Comparison of ENCODE assay signal across 9 mouse cellular contexts in the genomic region with DNA sequence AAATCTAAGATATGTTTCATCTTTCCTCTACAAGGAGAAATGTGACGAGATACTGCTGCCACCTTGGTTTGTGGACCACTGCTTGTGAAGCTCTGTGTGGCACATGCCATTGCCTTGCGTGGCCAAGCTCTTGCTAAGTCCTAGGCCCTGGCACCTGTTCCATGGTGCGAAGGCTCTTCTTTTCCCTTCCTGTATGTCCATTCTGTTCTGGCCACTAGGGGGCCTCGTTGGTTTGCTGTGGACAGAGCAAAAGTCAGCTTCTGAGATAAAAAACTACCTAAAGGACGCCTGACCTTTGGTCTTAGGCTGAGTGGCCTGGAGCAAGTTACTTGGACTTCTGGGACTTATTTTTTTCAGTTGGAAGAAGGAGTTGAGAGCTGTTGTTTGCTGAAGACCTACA. TPM values are rescaled to one million over a fixed set of nuclear protein-coding genes. Genes with fewer than 3 reads are reported as not detected.
DNase-seq lines count a peak whose midpoint lies in the region; ATAC-seq and TF ChIP-seq lines count a peak whose summit lies in the region.
"Had no signal": no experiment of that assay in that cellular context is flagged by ENCODE, and none has a peak within 500 bp of the region (broad histone marks: within the 10 kb centered on the region; RNA-seq: fewer than 3 reads in every experiment).

No protein-coding gene starts in this region.

- no peaks in the 10 kb centered on the region for H3K9me3 ChIP-seq in CH12.LX (replicated peaks; ENCODE audit: low read length)

- no peak overlapping the region for H3K4me2 ChIP-seq in CH12.LX (ENCODE audit: insufficient read depth, low read depth, poor library complexity, severe bottlenecking)

- H3K9ac ChIP-seq in CH12.LX (ENCODE audit: insufficient read depth, low read depth) = no peak overlapping the region

- intact Hi-C loops in heart, postnatal 14 days (cut with DNase I) = loop anchor here (2.0 kb wide), 1 partner anchor 234 kb away; no protein-coding TSS in a partner anchor

- in situ Hi-C loops in CH12.LX (cut with MboI; ENCODE audit: low pct_ligation_motif_present, low pct_unique_long_range_greater_than_20kb, low sequenced_read_pairs) = no loop called here

- no peak for TF ChIP-seq POLR2A in CH12.LX (IDR thresholded peaks at IDR 0.05; ENCODE audit: low read depth, low read length)

- no peaks in the 10 kb centered on the region for H3K79me2 ChIP-seq in CH12.LX (replicated peaks; ENCODE audit: control insufficient read depth, extremely low read depth, insufficient read depth, poor library complexity, severe bottlenecking)

- TF ChIP-seq CTCF in CH12.LX (conservative IDR thresholded peaks at IDR 0.05 in 1 of 2, IDR thresholded peaks at IDR 0.05 in 1 of 2; ENCODE audit: low read depth in 2 of 2, low read length in 2 of 2) = peak; percentile 58 to 60

- no peak overlapping the region for H3K27ac ChIP-seq in CH12.LX (ENCODE audit: insufficient read depth, low read depth)

- DNase-seq in CH12.LX (ENCODE audit: extremely low read depth) = peak; percentile 68
- peak; percentile 81 for DNase-seq in ZHBTc4 (ENCODE audit: low read depth, low spot score)
- peak; percentile 46 to 77 for DNase-seq in cerebellum, postnatal 4 days (ENCODE audit: low spot score in 2 of 2)
- DNase-seq in heart, postnatal 14 days = peak; percentile 44 to 66
- DNase-seq in layer of hippocampus, adult 8-10 months (ENCODE audit: low spot score in 2 of 2) = peak; percentile 22 to 72
- peak; percentile 60 for DNase-seq in lung, postnatal 14 days
- peak; percentile 4 for DNase-seq in skeletal muscle tissue, adult 2 months (ENCODE audit: low read depth, low spot score)

- H3K4me1 ChIP-seq in CH12.LX (ENCODE audit: control insufficient read depth in 1 of 2, insufficient read depth in 2 of 2) = no peaks in the 10 kb centered on the region

- dilution Hi-C loops in CH12.LX (cut with MboI; ENCODE audit: extremely low pct_ligation_motif_present, extremely low pct_unique_long_range_greater_than_20kb, low sequenced_read_pairs) = no loop called here

- no peak for ATAC-seq in megakaryocyte, adult 5-6 weeks (ENCODE audit: poor library complexity, severe bottlenecking)

- no peaks in the 10 kb centered on the region for H3K36me3 ChIP-seq in CH12.LX (replicated peaks in 1 of 2; ENCODE audit: control insufficient read depth in 1 of 2, insufficient read depth in 1 of 2, low read length in 1 of 2)

- no peak overlapping the region for H3K4me3 ChIP-seq in CH12.LX (replicated peaks in 1 of 3; ENCODE audit: low read depth in 2 of 3, low read length in 2 of 3, poor library complexity in 1 of 3)

- peak; percentile 60 for TF ChIP-seq RAD21 in CH12.LX (IDR thresholded peaks at IDR 0.05; ENCODE audit: low read depth, low read length)

- TF ChIP-seq EP300 in CH12.LX (IDR thresholded peaks at IDR 0.05; ENCODE audit: low read length) = no peak

- no peaks in the 10 kb centered on the region for H3K27me3 ChIP-seq in CH12.LX (replicated peaks)

TF ChIP-seq in CH12.LX, 34 proteins besides CTCF, POLR2A, EP300 and RAD21:
- no peak for TF ChIP-seq JUN (IDR thresholded peaks at IDR 0.05; ENCODE audit: insufficient read depth, low read depth, low read length)
- TF ChIP-seq SMC3 (IDR thresholded peaks at IDR 0.05; ENCODE audit: low read depth, low read length) = peak; percentile 47
- TF ChIP-seq MAX (IDR thresholded peaks at IDR 0.05; ENCODE audit: low read length) = no peak

RNA-seq across cellular contexts. Expression of a gene that starts 36.1 kb away (rescaled TPM):
- total RNA-seq in CH12.LX (2012; rRNA removed) (not detected in 2 replicates), CH12.LX (2014; rRNA removed) (not detected in 2 replicates)
- polyA plus RNA-seq in CH12.LX (2012; ENCODE audit: insufficient read length, low read depth) = not detected in 2 replicates
- total RNA-seq in heart, postnatal 14 days (2021) = not detected
- 100 to 1,000 TPM; 142 to 179 (median 164) TPM for total RNA-seq in layer of hippocampus, adult 8-10 months (2022)
- total RNA-seq in megakaryocyte, adult 5-6 weeks (2015) = not detected in 2 replicates
- total RNA-seq in megakaryocyte, adult 5-6 weeks (2017) = not detected in 2 replicates
- polyA plus RNA-seq: gonadal fat pad, adult 2 months had no signal

Comparison
In these comparisons a context has a peak if more than half of its experiments do, and no peak if none do; other contexts are left out.
1. DNase-seq: peak in every context shown above with its lines; median percentile 81 in ZHBTc4; 68 in CH12.LX; 62 in cerebellum, postnatal 4 days; 60 in lung, postnatal 14 days; 55 in heart, postnatal 14 days; 47 in layer of hippocampus, adult 8-10 months; 4 in skeletal muscle tissue, adult 2 months.
2. RNA of a gene that starts 36.1 kb away (total RNA-seq): 142 to 179 TPM in layer of hippocampus, adult 8-10 months; not detected in heart, postnatal 14 days, not detected in megakaryocyte, adult 5-6 weeks and not detected in CH12.LX; every median in the first group is over 100 times any median in the second.